Mouse (Mus musculus) liver, embryonic 18 days (tissue): ENCODE results near the gene Zfp365. TPM values are rescaled to one million over a fixed set of nuclear protein-coding genes. Genes with fewer than 3 reads are reported as not detected.

ENCODE experiments used
- polyA plus RNA-seq: library from polyadenylated mRNA; depleted of rRNA; stranded (reverse); fragments of >200 nt; gene quantifications from 2 replicates; pipeline ENCODE4 v1.2.3, GENCODE M21; 2012; rRNA removed

The Zfp365 gene
- polyA plus RNA-seq: 0.02 TPM in 2 replicates

GRCm38 (mm10) chr10:67912337-67912776 lies at the start of gene Zfp365:
Zfp365 (minus strand) TSS chr10:67912662.

Other genes with a start within 250 kb of the Zfp365 start
- 0.42 and 0.58 TPM in 2 replicates for gene Rtkn2, start 66.9 kb upstream of the Zfp365 start, polyA plus RNA-seq